Mouse (Mus musculus): ENCODE measurements at regions not wholly inside any gene's neighbourhood (a gene's known extent, or its start where the extent isn't known, plus 50 kb on each side); places are given as distances from the start of the nearest gene placed in this dataset.

GRCm38 (mm10) chr15:51411966-51412365 is 2472.7 kb upstream of the Gm7489 start:
- no peak for TF ChIP-seq CTCF (conservative IDR thresholded peaks at IDR 0.05; ENCODE audit: insufficient read depth, insufficient read length, low read depth, low read length)
- TF ChIP-seq POLR2A (IDR thresholded peaks at IDR 0.05; ENCODE audit: low read depth, low read length) = no peak
